Mouse (Mus musculus): ENCODE results near the gene Ugt1a9.

Ugt1a9 gene

DNA sequence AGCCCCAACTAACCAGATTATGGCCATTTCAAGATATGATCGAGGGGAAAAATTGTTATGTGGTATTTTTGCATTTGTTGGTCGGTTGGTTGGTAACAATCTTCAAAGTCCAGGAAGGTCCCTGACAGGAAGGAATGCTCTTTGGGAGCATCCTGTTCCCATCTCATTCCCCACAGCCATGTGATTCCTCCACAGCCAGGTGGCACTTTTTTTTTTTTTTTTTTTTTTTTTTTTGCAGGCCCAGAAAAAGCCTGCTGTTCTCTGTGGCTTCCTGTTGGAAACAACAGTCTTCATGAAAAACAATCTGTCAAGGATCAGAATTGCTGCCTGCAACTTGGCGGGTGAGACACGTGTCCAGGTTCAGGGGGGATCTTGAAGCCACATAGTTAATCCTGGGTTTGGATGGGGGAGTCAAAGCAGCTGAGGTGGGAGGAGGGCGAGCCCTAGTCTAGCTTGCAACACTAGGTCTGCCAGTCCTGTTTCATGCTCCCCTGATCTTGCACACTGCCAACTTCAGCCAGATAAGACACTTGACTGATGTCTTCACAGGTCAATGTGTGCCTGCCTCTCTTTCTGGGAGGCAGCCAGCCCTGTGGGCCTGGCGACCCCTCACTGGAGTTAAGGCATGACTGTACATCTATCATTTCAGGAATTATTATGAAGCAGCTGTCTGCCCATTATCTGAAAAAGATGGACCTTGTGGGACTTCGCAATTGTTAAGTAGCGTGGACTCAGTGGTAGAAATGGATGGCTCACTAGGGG is 188.5 kb downstream of the Ugt1a9 start:
- no peak for DNase-seq (ENCODE audit: low spot score in 2 of 2)

GRCm38 (mm10) chr1:88259643-88260024 is 189.0 kb downstream of the Ugt1a9 start:
- no peak for DNase-seq (ENCODE audit: low spot score in 2 of 2)

GRCm38 (mm10) chr1:88260114-88260513 is 189.5 kb downstream of the Ugt1a9 start:
- DNase-seq (ENCODE audit: low spot score in 2 of 2), result no peak

- DNase-seq (ENCODE audit: low spot score in 2 of 2), result peak in 1 of 2 experiments; percentile 14
Measured at GRCm38 (mm10) chr1:88260604-88261377, 190.2 kb downstream of the Ugt1a9 start.

GRCm38 (mm10) chr1:88261706-88262105 is 191.1 kb downstream of the Ugt1a9 start:
- DNase-seq (ENCODE audit: low spot score in 2 of 2), result no peak

- no peak for DNase-seq (ENCODE audit: low spot score in 2 of 2)
Measured at GRCm38 (mm10) chr1:88262255-88262654, 191.7 kb downstream of the Ugt1a9 start.

- no peak for DNase-seq (ENCODE audit: low spot score in 2 of 2)
Measured at GRCm38 (mm10) chr1:88262961-88263360, 192.4 kb downstream of the Ugt1a9 start.

- no peak for DNase-seq (ENCODE audit: low spot score in 2 of 2)
Measured at GRCm38 (mm10) chr1:88263778-88264177, 193.2 kb downstream of the Ugt1a9 start.

GRCm38 (mm10) chr1:88264237-88264868 is 193.8 kb downstream of the Ugt1a9 start:
- DNase-seq (ENCODE audit: low spot score in 2 of 2), result no peak

- peak in 1 of 2 experiments; percentile 20 for DNase-seq (ENCODE audit: low spot score in 2 of 2)
Measured at GRCm38 (mm10) chr1:88264869-88265240, 194.3 kb downstream of the Ugt1a9 start.

DNA sequence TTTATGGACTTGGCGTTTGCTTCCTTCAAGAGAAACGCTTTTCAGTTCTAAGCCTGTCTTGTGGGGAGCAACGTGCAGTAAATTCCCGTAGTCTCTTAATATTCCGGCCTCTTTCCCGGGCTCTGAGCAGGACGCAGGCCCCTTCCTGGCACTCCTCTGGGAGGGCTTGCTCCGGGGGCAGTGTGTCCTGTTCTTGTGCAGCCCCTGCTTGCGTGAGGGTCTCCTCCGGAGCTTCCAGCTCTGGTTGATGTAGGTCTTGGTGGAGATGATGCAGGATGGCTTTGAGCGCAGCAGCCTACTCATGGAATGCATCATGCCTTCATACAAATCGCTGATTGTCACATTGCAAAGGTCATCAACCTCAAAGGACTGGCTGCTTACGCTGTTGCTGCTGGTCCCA is 195.5 kb downstream of the Ugt1a9 start:
- DNase-seq (ENCODE audit: low spot score in 2 of 2), result peak in 1 of 2 experiments; percentile 20

- peak in 1 of 2 experiments; percentile 16 for DNase-seq (ENCODE audit: low spot score in 2 of 2)
Measured at GRCm38 (mm10) chr1:88267489-88267888, 196.9 kb downstream of the Ugt1a9 start.

GRCm38 (mm10) chr1:88268070-88268469 is 197.5 kb downstream of the Ugt1a9 start:
- peak in 1 of 2 experiments; percentile 11 for DNase-seq (ENCODE audit: low spot score in 2 of 2)

All from spleen, postnatal 14 days (tissue).